Mouse (Mus musculus) gonadal fat pad, adult 2 months (tissue): ENCODE measurements around the gene Fbln2. TPM values are rescaled to one million over a fixed set of nuclear protein-coding genes. Genes with fewer than 3 reads are reported as not detected.
A peak's percentile ranks its signal among the peaks of the same experiment; 100 is the strongest.

Source experiments
- DNase-seq: peaks from one replicate; pipeline ENCODE4 v3.0.0-alpha.2; 2012; ENCODE audit warnings: low read depth
- polyA plus RNA-seq: library from polyadenylated mRNA; depleted of rRNA; stranded (reverse); fragments of >200 nt; gene quantifications from 2 replicates; pipeline ENCODE4 v1.2.3, GENCODE M21; 2012

Fbln2 gene
- polyA plus RNA-seq, 1 experiment = 147 TPM

GRCm38 (mm10) chr6:91231000-91231399, 18.7 kb downstream of the Fbln2 start:
- no peak for DNase-seq

- DNase-seq = no peak
These were observed 19.3 kb downstream of the Fbln2 start for GRCm38 (mm10) chr6:91231523-91231922.

GRCm38 (mm10) chr6:91233011-91233410, 20.8 kb downstream of the Fbln2 start:
- no peak for DNase-seq

GRCm38 (mm10) chr6:91233424-91234015, 21.3 kb downstream of the Fbln2 start:
- DNase-seq = no peak

GRCm38 (mm10) chr6:91236006-91236405, 23.8 kb downstream of the Fbln2 start:
- DNase-seq = no peak

GRCm38 (mm10) chr6:91236429-91236828, 24.2 kb downstream of the Fbln2 start:
- no peak for DNase-seq

- DNase-seq = no peak
These were observed 25.0 kb downstream of the Fbln2 start for GRCm38 (mm10) chr6:91237273-91237672.

- DNase-seq = no peak
These were observed 28.3 kb downstream of the Fbln2 start for GRCm38 (mm10) chr6:91240537-91240936.

- DNase-seq = no peak
These were observed 28.7 kb downstream of the Fbln2 start for GRCm38 (mm10) chr6:91240964-91241363.

GRCm38 (mm10) chr6:91243395-91243794, 31.1 kb downstream of the Fbln2 start:
- DNase-seq = no peak

GRCm38 (mm10) chr6:91244331-91244730, 32.1 kb downstream of the Fbln2 start:
- DNase-seq = no peak

GRCm38 (mm10) chr6:91245331-91245730, 33.1 kb downstream of the Fbln2 start:
- DNase-seq = no peak

- no peak for DNase-seq
These were observed 35.1 kb downstream of the Fbln2 start for GRCm38 (mm10) chr6:91247343-91247742.

GRCm38 (mm10) chr6:91248627-91249026, 36.4 kb downstream of the Fbln2 start:
- DNase-seq = no peak

GRCm38 (mm10) chr6:91249797-91250196, 37.5 kb downstream of the Fbln2 start:
- DNase-seq = no peak

- DNase-seq = no peak
These were observed 47.3 kb downstream of the Fbln2 start for GRCm38 (mm10) chr6:91259440-91260120.

GRCm38 (mm10) chr6:91260347-91260986, 48.2 kb downstream of the Fbln2 start:
- DNase-seq = peak; percentile 38

- DNase-seq = no peak
These were observed 48.7 kb downstream of the Fbln2 start for GRCm38 (mm10) chr6:91260987-91261367.

- DNase-seq = no peak
These were observed 53.4 kb downstream of the Fbln2 start for GRCm38 (mm10) chr6:91265616-91266015.

- no peak for DNase-seq
These were observed 54.4 kb downstream of the Fbln2 start for GRCm38 (mm10) chr6:91266647-91267046.

- no peak for DNase-seq
These were observed 56.1 kb downstream of the Fbln2 start for GRCm38 (mm10) chr6:91268318-91268717.

- no peak for DNase-seq
These were observed 65.3 kb downstream of the Fbln2 start for GRCm38 (mm10) chr6:91277549-91277948.

GRCm38 (mm10) chr6:91278302-91278701, 66.0 kb downstream of the Fbln2 start:
- DNase-seq = no peak
